Mouse (Mus musculus) lung, postnatal 25 days (tissue): ENCODE results near the gene Reg3b.
"Not testable (repeated sequence)": the region's sequence is repeated elsewhere in the genome, so short reads cannot be mapped to it uniquely, and the experiment has no call there.

Experiments used
- DNase-seq: peaks from one replicate; pipeline ENCODE4 v3.0.0; 2022; ENCODE audit warnings: low spot score

The Reg3b gene

GRCm38 (mm10) chr6:78370357-78370756 is at the start of gene Reg3b:
Gene Reg3b, plus strand, starts transcription at chr6:78370657.
- no peak for DNase-seq

- no peak for DNase-seq
These were observed 42.7 kb upstream of the Reg3b start for GRCm38 (mm10) chr6:78327798-78328197.

GRCm38 (mm10) chr6:78329166-78329565 is 41.3 kb upstream of the Reg3b start:
- DNase-seq: no peak

- DNase-seq: no peak
These were observed 38.4 kb upstream of the Reg3b start for GRCm38 (mm10) chr6:78331919-78332569.

GRCm38 (mm10) chr6:78340296-78340695 is 30.2 kb upstream of the Reg3b start:
- no peak for DNase-seq

- no peak for DNase-seq
These were observed 28.8 kb upstream of the Reg3b start for GRCm38 (mm10) chr6:78341689-78342088.

GRCm38 (mm10) chr6:78361971-78362563 is 8.4 kb upstream of the Reg3b start:
- no peak for DNase-seq

- DNase-seq: no peak
These were observed 8.3 kb downstream of the Reg3b start, which contains the start of gene Reg3d for GRCm38 (mm10) chr6:78378765-78379164. Gene Reg3d, minus strand, starts transcription at chr6:78378865.

GRCm38 (mm10) chr6:78380409-78380808 is 10.0 kb downstream of the Reg3b start, which contains the start of gene Reg3a:
Gene Reg3a, plus strand, starts transcription at chr6:78380709.
- DNase-seq: no peak

- no peak for DNase-seq
These were observed 15.2 kb downstream of the Reg3b start for GRCm38 (mm10) chr6:78385609-78386008.

- DNase-seq: not testable (repeated sequence)
These were observed 24.9 kb downstream of the Reg3b start, which contains the start of gene Reg2 for GRCm38 (mm10) chr6:78395323-78395722. Gene Reg2, plus strand, starts transcription at chr6:78395623.

- DNase-seq: not testable (repeated sequence)
These were observed 52.0 kb downstream of the Reg3b start, which contains the start of gene Reg1 for GRCm38 (mm10) chr6:78422411-78422810. Gene Reg1, plus strand, starts transcription at chr6:78422711.
